Mouse (Mus musculus) intestine, embryonic 16.5 days (tissue): ENCODE measurements at regions not wholly inside any gene's neighbourhood (a gene's known extent, or its start where the extent isn't known, plus 50 kb on each side); places are given as distances from the start of the nearest gene placed in this dataset.

Experiments used
- ATAC-seq: fragments of 200-750 bp; cut with Nextera tagmentation; 2 replicates; pipeline ENCODE4 v1.8.0; 2017; ENCODE audit warnings: moderate TSS enrichment, moderate library complexity
- H3K27ac ChIP-seq: fragments of 300-500 bp; sonication (generic); 2 replicates; pipeline ENCODE4 v1.5.1; 2014; ENCODE audit warnings: mild to moderate bottlenecking, low read length
- H3K27me3 ChIP-seq: fragments of 300-500 bp; sonication (generic); replicated peaks from 2 replicates; pipeline ENCODE4 v1.6.1; 2014; ENCODE audit warnings: low read length, control low read depth, mixed read lengths; ENCODE audit not compliant: control insufficient read depth, insufficient read depth
- H3K36me3 ChIP-seq: fragments of 300-500 bp; sonication (generic); 2 replicates; pipeline ENCODE4 v1.6.1; 2014; ENCODE audit warnings: low read length, control low read depth; ENCODE audit not compliant: control insufficient read depth, insufficient read depth
- H3K4me1 ChIP-seq: fragments of 300-500 bp; sonication (generic); 2 replicates; pipeline ENCODE4 v1.6.1; 2014; ENCODE audit warnings: low read length, control low read depth, mixed read lengths; ENCODE audit not compliant: control insufficient read depth, insufficient read depth
- H3K4me2 ChIP-seq: fragments of 300-500 bp; sonication (generic); 2 replicates; pipeline ENCODE4 v1.6.1; 2014; ENCODE audit warnings: low read depth, low read length, control low read depth
- H3K4me3 ChIP-seq: fragments of 300-500 bp; sonication (generic); 2 replicates; pipeline ENCODE4 v1.5.1; 2014; ENCODE audit warnings: mild to moderate bottlenecking, low read length
- H3K9ac ChIP-seq: fragments of 300-500 bp; sonication (generic); 2 replicates; pipeline ENCODE4 v1.6.1; 2014; ENCODE audit warnings: low read depth, low read length
- H3K9me3 ChIP-seq: fragments of 300-500 bp; sonication (generic); 2 replicates; pipeline ENCODE4 v1.6.1; 2016; ENCODE audit warnings: low read length, control low read depth; ENCODE audit not compliant: control insufficient read depth
- WGBS: fragments of 180-500 bp; shearing (Covaris S2); extraction: QIAGEN DNeasy Blood & Tissue Kit; methylation state at CpG from one replicate; pipeline ENCODE4 v1.1.7; 2014; 5-methylcytosine and 5-hydroxymethylcytosine counted together

DNA sequence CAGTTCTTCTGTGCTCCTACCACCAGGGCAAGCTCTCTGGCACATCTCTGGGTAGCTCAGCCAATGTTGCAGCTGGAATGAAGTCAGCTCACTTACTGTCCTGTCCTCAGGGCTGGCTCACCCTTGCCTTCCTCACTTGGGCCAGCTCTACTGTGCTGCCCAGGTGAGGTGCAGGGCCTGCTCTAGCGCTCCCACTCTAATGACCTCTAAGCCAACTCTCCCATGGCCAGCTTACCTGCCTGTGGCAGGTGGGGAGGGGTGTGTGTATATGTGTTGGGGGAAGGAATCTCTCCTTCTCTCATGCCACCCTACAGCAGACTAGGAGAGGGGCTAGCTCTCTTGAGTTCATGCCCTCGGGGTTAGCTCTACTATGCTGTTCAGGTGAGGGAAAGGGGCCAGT lies 275.6 kb upstream of the Ptger4 start:
- no peak for ATAC-seq
- WGBS, result 89% methylated on average over 2 of the region's 2 CpGs
- H3K27ac ChIP-seq, result no peak overlapping the region

DNA sequence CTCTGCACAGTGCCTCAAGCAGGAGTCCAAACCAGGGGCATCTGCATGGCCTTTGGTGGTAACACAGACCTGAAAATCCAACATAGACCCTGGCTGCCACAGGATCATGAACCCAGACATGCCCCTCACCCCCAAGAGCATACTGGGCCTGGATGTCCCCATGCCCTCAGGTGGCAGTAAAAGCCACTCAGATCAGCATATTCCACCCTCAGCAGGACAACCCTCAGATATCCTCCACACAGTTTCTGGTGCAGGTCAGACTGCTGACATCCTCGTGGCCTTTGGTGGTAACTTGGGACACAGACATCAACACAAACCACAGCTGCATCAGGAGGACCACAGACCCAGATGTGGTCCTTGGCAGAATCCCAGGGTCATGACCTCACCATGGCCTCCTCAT lies 276.0 kb upstream of the Ptger4 start:
- no peaks in the 10 kb centered on the region for H3K27me3 ChIP-seq
- H3K4me2 ChIP-seq, result no peak overlapping the region
- no peak overlapping the region for H3K9ac ChIP-seq
- no peaks in the 10 kb centered on the region for H3K4me1 ChIP-seq
- H3K36me3 ChIP-seq, result no peaks in the 10 kb centered on the region
- no peak overlapping the region for H3K27ac ChIP-seq
- 96% methylated on average over 1 of the region's 1 CpGs for WGBS
- ATAC-seq, result no peak
- H3K4me3 ChIP-seq, result no peak overlapping the region
- H3K9me3 ChIP-seq, result no peaks in the 10 kb centered on the region

More for the DNA sequence above, 275.6 kb upstream of the Ptger4 start:
- Histone ChIP-seq H3K36me3 (no peaks in the 10 kb centered on the region), H3K4me3 (no peak overlapping the region), H3K9ac (no peak overlapping the region), H3K4me2 (no peak overlapping the region), H3K9me3 (no peaks in the 10 kb centered on the region), H3K4me1 (no peaks in the 10 kb centered on the region), H3K27me3 (no peaks in the 10 kb centered on the region)

DNA sequence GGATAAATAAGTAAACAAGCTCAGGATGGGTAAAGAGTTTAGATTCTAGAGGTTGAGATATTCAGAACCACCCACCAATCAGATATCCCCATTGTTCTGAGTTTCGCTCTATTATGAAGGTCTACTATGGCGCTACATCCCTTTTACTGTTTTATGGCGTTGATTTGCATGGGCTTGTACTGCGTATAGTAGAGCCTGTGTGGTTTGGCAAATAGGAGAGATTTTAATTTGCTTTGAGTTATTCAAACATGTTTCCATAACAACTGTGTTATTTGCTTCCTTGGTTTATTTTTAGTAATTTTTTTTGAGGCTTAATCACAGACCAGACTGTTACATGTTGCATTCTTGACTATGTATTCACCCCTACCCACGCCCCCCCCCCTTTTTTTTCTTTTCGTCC lies 284.6 kb upstream of the Ptger4 start:
- H3K4me2 ChIP-seq, result no peak overlapping the region
- WGBS, result 89% methylated on average over 6 of the region's 6 CpGs
- no peak overlapping the region for H3K9ac ChIP-seq
- no peak overlapping the region for H3K4me3 ChIP-seq
- H3K9me3 ChIP-seq, result no peaks in the 10 kb centered on the region
- no peaks in the 10 kb centered on the region for H3K4me1 ChIP-seq
- H3K27ac ChIP-seq, result no peak overlapping the region
- no peaks in the 10 kb centered on the region for H3K36me3 ChIP-seq
- H3K27me3 ChIP-seq, result no peaks in the 10 kb centered on the region
- ATAC-seq, result no peak

DNA sequence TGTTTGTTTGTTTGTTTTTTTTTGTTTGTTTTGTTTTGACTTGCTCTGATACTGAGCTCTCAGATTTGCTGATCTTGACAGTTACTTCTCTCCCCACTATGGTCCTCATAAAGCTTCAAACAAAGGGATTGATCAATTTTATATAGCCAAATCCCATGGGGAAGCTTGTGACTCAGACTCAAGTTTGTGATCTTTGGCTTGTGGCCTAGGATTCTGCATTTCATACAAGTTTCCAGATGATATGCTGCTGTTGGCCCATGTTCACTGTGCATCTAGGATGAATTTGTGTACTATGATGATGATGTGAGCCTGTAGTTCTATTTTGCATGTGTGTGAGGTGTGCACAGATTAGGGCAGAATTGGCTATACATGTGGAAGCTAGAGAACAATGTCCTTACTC lies 289.7 kb upstream of the Ptger4 start:
- no peak overlapping the region for H3K4me2 ChIP-seq
- ATAC-seq, result no peak
- H3K4me3 ChIP-seq, result no peak overlapping the region
- H3K4me1 ChIP-seq, result no peaks in the 10 kb centered on the region
- no peaks in the 10 kb centered on the region for H3K27me3 ChIP-seq
- H3K9ac ChIP-seq, result no peak overlapping the region
- no peaks in the 10 kb centered on the region for H3K36me3 ChIP-seq
- H3K27ac ChIP-seq, result no peak overlapping the region
- H3K9me3 ChIP-seq, result no peaks in the 10 kb centered on the region

DNA sequence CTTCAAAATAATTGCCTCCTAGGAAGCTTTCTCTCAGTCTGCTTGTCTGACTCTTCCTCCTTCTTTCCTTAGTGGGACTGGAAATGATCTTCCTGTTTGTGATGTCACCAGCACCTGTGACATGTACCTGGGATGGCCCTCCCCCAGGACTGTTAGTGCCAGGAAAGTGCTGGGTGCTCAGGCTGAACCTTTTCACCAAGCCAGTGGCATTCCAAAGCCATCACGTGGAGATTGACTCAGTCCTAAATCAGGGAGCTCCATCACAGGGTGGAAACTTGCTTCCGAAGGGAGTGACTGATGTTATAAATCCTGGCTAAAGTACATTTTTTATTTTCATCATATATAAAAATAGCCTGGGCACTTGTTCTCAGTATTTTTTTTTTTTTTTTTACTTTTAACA lies 293.4 kb upstream of the Ptger4 start:
- no peak overlapping the region for H3K4me3 ChIP-seq
- H3K27me3 ChIP-seq, result no peaks in the 10 kb centered on the region
- H3K27ac ChIP-seq, result no peak overlapping the region
- no peaks in the 10 kb centered on the region for H3K4me1 ChIP-seq
- no peak overlapping the region for H3K9ac ChIP-seq
- H3K9me3 ChIP-seq, result no peaks in the 10 kb centered on the region
- 60% methylated on average over 2 of the region's 2 CpGs for WGBS
- no peak for ATAC-seq
- H3K4me2 ChIP-seq, result no peak overlapping the region
- H3K36me3 ChIP-seq, result no peaks in the 10 kb centered on the region

DNA sequence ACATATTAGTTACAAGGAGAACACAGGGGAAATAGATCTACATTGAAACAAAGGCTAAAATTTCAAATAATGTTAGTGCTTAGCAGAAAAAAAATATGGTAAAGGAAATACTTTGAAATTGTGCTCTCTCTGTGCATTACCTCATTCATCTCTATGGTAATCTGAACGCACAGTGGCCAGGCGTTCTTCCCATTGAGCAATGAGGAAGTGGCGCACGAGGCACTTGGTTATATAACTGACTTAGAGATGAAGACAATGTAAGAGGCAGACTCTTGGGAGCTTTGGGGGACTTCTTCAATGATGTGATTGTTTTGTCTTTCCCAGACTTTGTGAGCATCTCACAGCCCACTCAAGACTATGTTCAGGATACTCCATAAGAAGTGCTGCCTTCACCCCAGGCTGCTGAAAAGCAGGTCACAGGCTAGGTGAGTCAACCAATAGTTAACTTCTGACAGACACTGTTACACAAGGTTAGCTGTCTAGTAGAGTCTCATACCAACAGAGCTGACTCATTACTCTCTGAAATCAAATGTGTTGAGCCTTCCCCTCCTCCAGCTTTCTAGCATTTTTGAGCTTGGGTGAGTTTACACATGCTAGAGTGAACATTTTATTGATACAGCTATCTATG lies 295.4 kb upstream of the Ptger4 start:
- Histone ChIP-seq H3K36me3 (no peaks in the 10 kb centered on the region), H3K4me3 (no peak overlapping the region), H3K4me1 (no peaks in the 10 kb centered on the region), H3K27ac (no peak overlapping the region), H3K27me3 (no peaks in the 10 kb centered on the region), H3K4me2 (no peak overlapping the region), H3K9ac (no peak overlapping the region), H3K9me3 (no peaks in the 10 kb centered on the region)
- 83% methylated on average over 4 of the region's 4 CpGs for WGBS
- ATAC-seq, result peak; percentile 33; the same call in 1 of the 2 replicates

DNA sequence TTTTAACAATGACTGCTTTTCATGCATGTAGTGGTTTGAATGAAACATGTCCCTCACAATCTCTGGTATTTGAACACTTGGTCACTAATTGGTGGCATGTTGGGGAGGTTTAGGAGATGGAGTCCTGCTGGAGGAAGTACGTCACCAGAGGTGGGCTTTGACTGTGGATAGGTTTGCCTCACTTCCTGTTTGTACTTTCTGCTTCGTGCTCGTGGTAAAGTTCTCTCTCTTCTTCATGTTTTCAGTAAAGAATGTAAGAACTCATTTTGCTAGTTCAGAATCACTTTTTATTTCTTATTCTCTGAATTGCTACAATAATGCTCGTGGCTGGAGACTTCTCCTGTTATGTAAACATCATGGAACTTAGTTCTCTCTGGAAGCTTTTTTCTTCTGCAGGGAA lies 310.5 kb upstream of the Ptger4 start:
- no peak for ATAC-seq
- no peak overlapping the region for H3K9ac ChIP-seq
- WGBS, result 72% methylated on average over 4 of the region's 4 CpGs

DNA sequence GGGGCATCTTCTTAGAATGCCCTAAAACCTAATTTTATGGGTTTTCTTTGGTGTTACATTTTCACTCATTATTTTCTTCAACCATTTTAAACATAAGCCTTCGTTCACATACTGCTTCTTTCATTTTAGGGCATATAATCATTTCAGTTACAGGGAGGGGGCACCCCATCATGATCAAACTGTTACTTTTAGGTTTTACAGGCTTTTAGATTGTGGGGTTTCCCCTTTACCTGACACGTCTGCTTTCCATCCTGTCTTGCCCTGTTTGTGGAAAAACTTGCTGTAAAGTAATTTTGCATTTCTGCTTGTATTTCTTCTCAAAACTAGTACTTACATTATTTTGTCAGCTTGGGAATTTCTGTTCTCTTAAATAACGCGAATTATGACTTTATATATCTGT lies 310.9 kb upstream of the Ptger4 start:
- Histone ChIP-seq H3K4me3 (no peak overlapping the region), H3K4me2 (no peak overlapping the region), H3K4me1 (no peaks in the 10 kb centered on the region), H3K9me3 (no peaks in the 10 kb centered on the region), H3K27me3 (no peaks in the 10 kb centered on the region), H3K27ac (no peak overlapping the region), H3K36me3 (no peaks in the 10 kb centered on the region), H3K9ac (no peak overlapping the region)
- 83% methylated on average over 4 of the region's 4 CpGs for WGBS
- no peak for ATAC-seq

More for the DNA sequence above, 310.5 kb upstream of the Ptger4 start:
- Histone ChIP-seq H3K36me3 (no peaks in the 10 kb centered on the region), H3K27me3 (no peaks in the 10 kb centered on the region), H3K4me2 (no peak overlapping the region), H3K27ac (no peak overlapping the region), H3K4me3 (no peak overlapping the region), H3K9me3 (no peaks in the 10 kb centered on the region), H3K4me1 (no peaks in the 10 kb centered on the region)

DNA sequence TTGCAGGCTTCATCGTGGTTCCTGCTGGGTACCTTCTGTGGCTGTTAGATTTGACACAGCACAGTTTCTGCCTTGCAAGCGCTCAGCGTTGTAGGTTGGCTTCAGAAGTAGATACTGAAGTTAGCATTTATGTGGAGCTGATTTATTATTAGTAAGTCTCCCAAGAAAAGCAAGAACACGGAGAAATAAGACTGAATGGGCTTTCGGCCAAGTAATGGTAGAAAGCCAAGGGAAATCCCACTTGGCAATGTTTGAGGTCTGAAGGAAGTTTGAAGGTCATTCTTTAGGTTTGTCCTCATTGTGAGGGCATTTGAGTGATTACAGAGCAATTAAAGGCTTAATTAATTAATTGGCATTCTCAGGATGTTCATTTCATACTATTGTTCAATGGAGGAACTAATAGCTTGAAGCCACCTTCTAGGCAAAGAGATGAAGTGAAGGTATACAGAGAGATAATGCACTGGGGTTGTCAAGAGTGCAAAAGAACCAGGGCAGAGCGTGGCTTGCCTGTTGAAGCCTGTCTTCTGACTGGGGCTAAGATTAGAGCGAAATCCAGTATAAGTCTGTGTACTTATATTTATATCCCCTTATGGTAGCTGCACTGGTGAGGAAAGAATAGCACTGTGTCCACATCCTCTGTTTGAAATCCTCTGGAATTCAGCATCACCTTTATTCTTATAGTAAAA lies 311.5 kb upstream of the Ptger4 start:
- Histone ChIP-seq H3K4me1 (no peaks in the 10 kb centered on the region), H3K27ac (no peak overlapping the region), H3K9ac (no peak overlapping the region), H3K36me3 (no peaks in the 10 kb centered on the region), H3K4me3 (no peak overlapping the region), H3K4me2 (no peak overlapping the region), H3K9me3 (no peaks in the 10 kb centered on the region), H3K27me3 (no peaks in the 10 kb centered on the region)
- 69% methylated on average over 7 of the region's 7 CpGs for WGBS
- ATAC-seq, result no peak

DNA sequence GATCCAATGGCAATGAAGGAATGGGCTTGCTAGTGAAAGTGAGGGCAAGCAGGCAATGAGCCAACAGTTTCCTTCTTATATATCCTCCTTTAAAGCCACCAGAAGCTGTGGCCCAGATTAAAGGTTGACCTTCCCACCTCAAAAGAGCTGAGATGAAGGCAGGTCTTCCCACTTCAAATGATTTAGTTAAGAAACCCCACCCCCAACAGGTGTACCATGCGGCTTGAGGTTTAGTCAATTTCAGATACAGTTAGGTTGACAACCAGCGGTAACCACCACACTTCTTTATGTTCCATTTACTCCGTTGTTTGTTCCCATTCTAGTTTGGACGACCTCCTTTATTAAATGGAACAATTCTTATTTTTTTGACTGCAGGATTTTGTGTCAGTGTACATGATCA lies 317.8 kb upstream of the Ptger4 start:
- ATAC-seq, result no peak
- H3K4me3 ChIP-seq, result no peak overlapping the region
- no peaks in the 10 kb centered on the region for H3K27me3 ChIP-seq
- H3K4me1 ChIP-seq, result no peaks in the 10 kb centered on the region
- no peaks in the 10 kb centered on the region for H3K36me3 ChIP-seq
- H3K27ac ChIP-seq, result no peak overlapping the region
- no peaks in the 10 kb centered on the region for H3K9me3 ChIP-seq
- no peak overlapping the region for H3K9ac ChIP-seq
- 92% methylated on average over 4 of the region's 4 CpGs for WGBS
- H3K4me2 ChIP-seq, result no peak overlapping the region
